Comparison of ENCODE assay signal across 10 mouse cellular contexts in the genomic region with DNA sequence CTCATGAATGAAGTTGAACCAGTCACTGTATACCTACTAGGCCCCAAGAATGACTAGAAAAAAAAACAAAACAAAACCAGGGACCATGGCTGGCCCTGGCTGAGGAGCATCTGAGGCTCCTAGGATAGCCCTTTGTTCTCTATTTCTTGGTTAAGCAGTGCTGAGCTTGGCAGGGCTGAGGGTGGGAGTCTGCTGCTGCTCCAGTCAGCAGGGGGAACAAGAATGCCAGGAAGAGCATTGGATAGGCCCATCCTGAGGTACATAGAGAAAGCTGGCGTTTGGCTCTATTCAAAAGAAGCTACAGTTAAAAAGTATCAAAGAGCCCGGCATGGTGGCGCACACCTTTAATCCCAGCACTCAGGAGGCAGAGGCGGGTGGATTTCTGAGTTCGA.
"Had no signal": no experiment of that assay in that cellular context is flagged by ENCODE, and none has a peak within 500 bp of the region (broad histone marks: within the 10 kb centered on the region; RNA-seq: fewer than 3 reads in every experiment).

No protein-coding gene starts in this region.

- H3K4me3 ChIP-seq: layer of hippocampus, adult 2 months; limb, embryonic 15.5 days; midbrain, embryonic 13.5 days; myocyte; neural tube, embryonic 15.5 days had no signal

- H3K27ac ChIP-seq: layer of hippocampus, adult 2 months; limb, embryonic 15.5 days; macrophage; midbrain, embryonic 13.5 days; neural tube, embryonic 15.5 days had no signal

- H3K4me1 ChIP-seq: midbrain, embryonic 13.5 days had no signal

- H3K4me2 ChIP-seq: limb, embryonic 15.5 days; midbrain, embryonic 13.5 days; neural tube, embryonic 15.5 days had no signal

- H3K9me3 ChIP-seq: limb, embryonic 15.5 days; midbrain, embryonic 13.5 days; neural tube, embryonic 15.5 days had no signal

- DNase-seq: kidney, adult 11 months; kidney, postnatal 10 days; right cerebral cortex, postnatal 25 days; thymus, postnatal 36 days had no signal

- H3K27me3 ChIP-seq: limb, embryonic 15.5 days; midbrain, embryonic 13.5 days; neural tube, embryonic 15.5 days had no signal

- ATAC-seq: midbrain, embryonic 13.5 days had no signal

- H3K9ac ChIP-seq: limb, embryonic 15.5 days; midbrain, embryonic 13.5 days; neural tube, embryonic 15.5 days had no signal

- H3K36me3 ChIP-seq: limb, embryonic 15.5 days; midbrain, embryonic 13.5 days; neural tube, embryonic 15.5 days had no signal
